Mouse (Mus musculus): Measurements from ENCODE around the gene Trp53.

- TF ChIP-seq CTCF (IDR thresholded peaks at IDR 0.05; ENCODE audit: low read depth, low read length): no peak
- no peak for TF ChIP-seq EP300 (IDR thresholded peaks at IDR 0.05; ENCODE audit: insufficient read depth, low read depth, low read length)
- TF ChIP-seq POLR2A (IDR thresholded peaks at IDR 0.05; ENCODE audit: insufficient read depth, low read length): no peak
These were observed 24.9 kb downstream of the Trp53 start for GRCm38 (mm10) chr11:69604795-69605664.
